ENCODE assay signal across 8 mouse cellular contexts in genomic region chrX:111462092-111462491, GRCm38 (mm10).
DNase-seq lines count a peak whose midpoint lies in the region; ATAC-seq and TF ChIP-seq lines count a peak whose summit lies in the region.

No protein-coding gene starts in this region.

- no peak overlapping the region for H3K27ac ChIP-seq in kidney, embryonic 14.5 days (ENCODE audit: low read depth, low read length)
- no peak overlapping the region for H3K27ac ChIP-seq in embryonic fibroblast, embryonic 13.5 days (ENCODE audit: insufficient read depth, low read length)
- no peak overlapping the region for H3K27ac ChIP-seq in intestine, embryonic 15.5 days

- no peaks in the 10 kb centered on the region for H3K4me1 ChIP-seq in kidney, embryonic 14.5 days (ENCODE audit: control insufficient read depth, insufficient read depth, low read length)
- no peaks in the 10 kb centered on the region for H3K4me1 ChIP-seq in embryonic fibroblast, embryonic 13.5 days (ENCODE audit: control insufficient read depth, insufficient read depth, low read length)
- no peaks in the 10 kb centered on the region for H3K4me1 ChIP-seq in intestine, embryonic 15.5 days (replicated peaks)

- ATAC-seq in kidney, embryonic 14.5 days (ENCODE audit: low FRiP score, low TSS enrichment) = no peak
- ATAC-seq in intestine, embryonic 15.5 days = peak; percentile 11; the same call in 1 of the 2 replicates

- intact Hi-C loops in left cerebral cortex, postnatal 36 days (cut with DNase I) = no loop called here

- H3K4me3 ChIP-seq in kidney, embryonic 14.5 days (ENCODE audit: low read length) = peak overlapping the region; percentile 57
- peak overlapping the region; percentile 56 for H3K4me3 ChIP-seq in embryonic fibroblast, embryonic 13.5 days (ENCODE audit: insufficient read depth, low read length)
- peak overlapping the region; percentile 57 for H3K4me3 ChIP-seq in intestine, embryonic 15.5 days (replicated peaks)

- no peaks in the 10 kb centered on the region for H3K36me3 ChIP-seq in kidney, embryonic 14.5 days (ENCODE audit: control insufficient read depth, insufficient read depth, low read length)
- no peaks in the 10 kb centered on the region for H3K36me3 ChIP-seq in intestine, embryonic 15.5 days

- 30% methylated on average over 8 of the region's 8 CpGs for WGBS in kidney, embryonic 14.5 days
- WGBS in intestine, embryonic 15.5 days = 20% methylated on average over 8 of the region's 8 CpGs

- H3K27me3 ChIP-seq in kidney, embryonic 14.5 days (ENCODE audit: control insufficient read depth, insufficient read depth, low read length) = no peaks in the 10 kb centered on the region
- no peaks in the 10 kb centered on the region for H3K27me3 ChIP-seq in intestine, embryonic 15.5 days (replicated peaks)

- no peak for TF ChIP-seq POLR2A in embryonic fibroblast, embryonic 13.5 days (IDR thresholded peaks at IDR 0.05; ENCODE audit: low read depth, low read length)

- no peak for TF ChIP-seq CTCF in embryonic fibroblast, embryonic 13.5 days (IDR thresholded peaks at IDR 0.05; ENCODE audit: borderline replicate concordance, insufficient read depth, low read length)

- peak overlapping the region; percentile 59 for H3K9ac ChIP-seq in kidney, embryonic 14.5 days (ENCODE audit: low read depth, low read length)
- H3K9ac ChIP-seq in intestine, embryonic 15.5 days = peak overlapping the region; percentile 56

- H3K4me2 ChIP-seq in kidney, embryonic 14.5 days (replicated peaks; ENCODE audit: low read depth, low read length) = peak overlapping the region; percentile 45
- H3K4me2 ChIP-seq in intestine, embryonic 15.5 days (replicated peaks) = peak overlapping the region; percentile 59

- no peak for DNase-seq in kidney, adult 9 months
- peak; percentile 19 for DNase-seq in neural tube, embryonic 10.5 days (ENCODE audit: extremely low spot score, low spot score)
- DNase-seq in ovary, adult 18-20 months (ENCODE audit: low spot score) = no peak
- DNase-seq in left cerebral cortex, postnatal 36 days (ENCODE audit: low spot score in 2 of 2) = no peak
- no peak for DNase-seq in ovary, postnatal 10 days (ENCODE audit: low spot score)

- no peaks in the 10 kb centered on the region for H3K9me3 ChIP-seq in kidney, embryonic 14.5 days (ENCODE audit: control insufficient read depth, low read length)
- no peaks in the 10 kb centered on the region for H3K9me3 ChIP-seq in intestine, embryonic 15.5 days
